Mouse (Mus musculus) urinary bladder, postnatal 0 days (tissue): ENCODE data around the gene Trpc3. TPM values are rescaled to one million over a fixed set of nuclear protein-coding genes. Genes with fewer than 3 reads are reported as not detected.

Experiments used
- polyA plus RNA-seq: library from polyadenylated mRNA; unstranded; fragments of >200 nt; fragmentation: Nextera tagmentation; extraction: Ambion mirVana; gene quantifications from 2 replicates; pipeline ENCODE4 v1.2.1, GENCODE M21; 2015

The Trpc3 gene
- 1.4 and 1.8 TPM in 2 replicates for polyA plus RNA-seq

DNA sequence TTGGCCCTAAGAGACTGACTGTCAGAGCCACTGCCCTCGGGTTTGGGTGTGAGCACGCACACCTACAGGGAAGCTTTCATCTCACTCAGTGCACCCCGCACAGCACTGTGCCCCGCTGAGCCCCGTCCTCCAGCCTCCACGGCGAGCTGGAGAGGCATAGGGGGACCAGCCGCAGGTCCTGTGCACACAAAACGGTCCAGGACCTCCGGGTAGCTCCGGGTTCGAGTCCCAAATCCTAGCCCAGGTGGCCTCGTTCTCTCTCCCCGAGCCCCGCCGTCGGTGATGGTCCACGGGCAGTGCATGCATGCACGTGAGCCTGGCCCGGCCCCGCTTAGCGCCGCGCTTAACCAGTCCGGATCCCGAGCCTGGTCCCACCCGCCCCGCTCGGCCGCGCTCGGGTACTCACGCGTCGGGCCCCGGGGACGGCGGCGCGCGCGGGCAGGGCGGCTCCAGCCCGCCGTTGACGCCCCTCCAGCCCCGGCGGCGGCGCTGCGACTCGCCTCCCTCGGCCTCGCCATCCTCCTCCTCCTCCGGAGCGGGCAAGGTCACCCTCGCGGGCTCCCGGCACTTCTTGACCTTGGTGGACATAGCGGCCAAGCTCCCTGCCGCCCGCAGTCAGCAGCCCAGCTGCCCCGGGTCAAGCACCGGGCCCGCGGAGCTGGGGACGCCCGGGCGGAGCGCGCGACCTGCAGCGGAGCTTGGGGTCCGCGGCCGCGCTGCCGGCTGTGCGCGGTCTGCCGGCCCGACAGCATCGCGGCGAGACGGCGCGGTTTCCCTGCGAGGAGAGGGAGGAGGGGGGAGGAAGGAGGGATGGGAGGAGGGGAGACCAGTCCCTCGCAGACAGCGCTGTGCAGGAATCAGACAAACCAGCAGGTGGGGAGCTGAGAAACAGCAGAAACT is at the start of gene Trpc3:
Trpc3 (minus strand) TSS at position 776 of the 900 bp plus-strand sequence.

DNA sequence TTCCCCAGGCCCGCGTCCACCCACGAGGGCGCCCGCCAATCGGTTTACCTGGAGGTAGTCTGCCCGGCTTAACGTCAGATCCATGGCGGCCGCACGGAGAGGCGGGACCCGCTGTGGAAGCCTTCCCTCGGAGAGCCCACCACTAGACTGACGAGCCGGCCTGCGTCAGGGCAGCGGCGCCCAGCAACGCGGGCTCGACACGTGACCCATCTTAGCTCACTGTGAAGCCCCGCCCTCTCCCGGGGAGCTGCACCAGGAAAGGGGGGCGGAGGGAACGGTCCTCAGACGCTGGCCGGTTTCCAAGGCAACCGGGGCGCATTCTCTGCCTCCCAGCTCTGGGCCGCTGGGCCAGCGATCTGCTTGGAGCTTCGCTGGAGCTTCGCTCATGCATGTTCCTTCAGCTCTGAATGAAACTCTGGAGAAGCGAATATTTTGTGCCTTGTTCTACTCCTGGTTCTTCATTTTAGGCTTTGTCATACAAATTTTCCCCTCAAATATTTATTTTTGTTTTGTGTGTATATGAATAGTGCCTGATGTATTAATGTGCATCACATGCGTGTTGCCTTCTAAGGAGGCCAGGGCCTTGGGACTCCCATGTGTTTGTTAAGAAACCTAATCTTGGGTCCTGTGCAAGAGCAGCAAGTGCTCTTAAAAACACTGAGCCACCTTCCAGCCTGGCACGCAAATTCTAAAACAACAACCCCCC is 76.6 kb downstream of the Trpc3 start, which contains the start of gene Bbs7:
Bbs7 (minus strand) TSS at position 276 of the 706 bp plus-strand sequence.

DNA sequence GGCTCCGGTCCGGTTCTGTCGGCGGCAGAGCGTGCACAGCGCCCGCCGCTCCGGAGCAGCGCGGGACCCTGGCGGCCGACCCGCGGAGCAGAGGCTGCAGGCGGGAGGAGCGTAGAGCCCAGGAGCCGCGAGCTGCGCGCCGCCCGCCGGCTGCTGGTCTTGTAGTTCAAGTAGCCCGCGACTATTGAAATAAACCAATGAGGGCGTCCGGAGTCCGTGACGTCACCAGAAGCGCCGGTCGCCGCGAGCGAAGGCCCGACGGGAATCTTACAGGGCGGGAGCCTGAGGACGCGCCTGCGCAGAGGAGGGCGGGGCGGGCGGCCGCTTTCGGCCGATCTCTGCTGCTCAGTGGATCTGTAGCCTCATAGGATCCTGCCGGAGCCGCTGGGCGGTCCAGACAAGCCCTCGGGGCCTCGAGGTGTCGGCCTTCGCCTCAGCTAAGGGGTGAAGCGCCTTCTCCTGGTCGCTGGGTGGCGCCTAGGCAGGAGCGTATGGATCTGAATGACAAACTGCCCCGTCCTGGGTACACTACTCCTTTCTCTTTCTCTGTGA is 118.1 kb downstream of the Trpc3 start, which contains the start of gene Ccna2:
Ccna2 (minus strand) TSS at position 324 of the 552 bp plus-strand sequence.

Other genes with a start within 250 kb of the Trpc3 start
- 354 and 365 TPM in 2 replicates for gene Anxa5, start 214.3 kb downstream of the Trpc3 start, polyA plus RNA-seq
- 4.1 and 4.3 TPM in 2 replicates for gene 1810062G17Rik, start 214.2 kb downstream of the Trpc3 start, polyA plus RNA-seq
- 0.08 and 0.23 TPM in 2 replicates for gene Gm11549, start 168.4 kb downstream of the Trpc3 start, polyA plus RNA-seq
- gene Exosc9, start 137.6 kb downstream of the Trpc3 start, polyA plus RNA-seq, result 36.9 and 37.1 TPM in 2 replicates
- 27.6 and 45.0 TPM in 2 replicates for gene Ccna2, start 118.0 kb downstream of the Trpc3 start, polyA plus RNA-seq
- 5.2 and 5.4 TPM in 2 replicates for gene Bbs7, start 76.7 kb downstream of the Trpc3 start, polyA plus RNA-seq
- 20.9 and 23.9 TPM in 2 replicates for gene 4932438A13Rik, start 172.9 kb upstream of the Trpc3 start, polyA plus RNA-seq